27 mouse cellular contexts compared by ENCODE assay signal in the genomic region with DNA sequence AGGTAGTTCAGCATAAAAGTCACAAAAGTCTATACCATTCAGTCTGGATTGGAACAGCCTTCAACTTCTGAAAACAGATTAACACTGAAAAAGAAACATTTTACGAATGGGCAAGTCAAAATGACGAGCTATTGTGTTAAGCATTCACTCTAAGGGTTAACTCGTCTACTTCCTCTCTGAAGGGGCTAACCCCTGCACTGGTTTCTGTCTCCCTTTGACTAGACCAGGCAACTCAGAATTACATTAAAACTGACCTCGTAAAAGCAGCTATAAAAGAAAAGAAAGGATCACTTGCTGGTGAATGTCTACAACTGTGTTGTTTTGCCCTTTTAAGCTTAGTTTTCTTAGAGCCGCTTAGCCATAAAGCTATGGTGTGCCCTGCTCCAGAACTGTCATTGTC.
DNase-seq lines count a peak whose midpoint lies in the region; ATAC-seq and TF ChIP-seq lines count a peak whose summit lies in the region.
"Had no signal": no experiment of that assay in that cellular context is flagged by ENCODE, and none has a peak within 500 bp of the region (broad histone marks: within the 10 kb centered on the region; RNA-seq: fewer than 3 reads in every experiment).

No protein-coding gene starts in this region.

- no peak overlapping the region for H3K9ac ChIP-seq in limb, embryonic 11.5 days (ENCODE audit: low read length)
- H3K9ac ChIP-seq in limb, embryonic 12.5 days (replicated peaks) = no peak overlapping the region
- H3K9ac ChIP-seq: forebrain, embryonic 12.5 days; forebrain, embryonic 15.5 days; heart, embryonic 13.5 days; hindbrain, embryonic 14.5 days had no signal

- TF ChIP-seq CTCF in embryonic fibroblast, embryonic 13.5 days (IDR thresholded peaks at IDR 0.05; ENCODE audit: borderline replicate concordance, insufficient read depth, low read length) = no peak
- TF ChIP-seq CTCF in cerebellum, adult 2 months (IDR thresholded peaks at IDR 0.05; ENCODE audit: borderline replicate concordance, insufficient read depth, low read depth, low read length) = no peak

- H3K36me3 ChIP-seq in limb, embryonic 11.5 days (ENCODE audit: control insufficient read depth, insufficient read depth, low read length) = no peaks in the 10 kb centered on the region
- H3K36me3 ChIP-seq in limb, embryonic 10.5 days = no peaks in the 10 kb centered on the region
- H3K36me3 ChIP-seq in limb, embryonic 12.5 days = no peaks in the 10 kb centered on the region
- no peaks in the 10 kb centered on the region for H3K36me3 ChIP-seq in myocyte (ENCODE audit: control insufficient read depth, insufficient read depth)
- H3K36me3 ChIP-seq: forebrain, embryonic 12.5 days; forebrain, embryonic 15.5 days; heart, embryonic 10.5 days; heart, embryonic 13.5 days had no signal

- TF ChIP-seq POLR2A in embryonic fibroblast, embryonic 13.5 days (IDR thresholded peaks at IDR 0.05; ENCODE audit: low read depth, low read length) = no peak
- TF ChIP-seq POLR2A in myocyte (IDR thresholded peaks at IDR 0.05; ENCODE audit: insufficient read length, low read depth) = no peak
- TF ChIP-seq POLR2A in cerebellum, adult 2 months (IDR thresholded peaks at IDR 0.05; ENCODE audit: borderline replicate concordance, insufficient read depth, low read length) = no peak

- DNase-seq in limb, embryonic 11.5 days (ENCODE audit: low spot score) = no peak
- no peak for DNase-seq in limb, embryonic 10.5 days (ENCODE audit: low spot score)
- DNase-seq in cerebellum, adult 2 months = no peak
- no peak for DNase-seq in spleen, adult 18-20 months
- DNase-seq in adrenal gland, postnatal 4 days (ENCODE audit: low spot score in 2 of 2) = no peak
- DNase-seq: adrenal gland, adult 8-10 months; adrenal gland, postnatal 25 days; cerebellum, adult 11-12 months; cerebellum, adult 9-10 months; cerebellum, postnatal 14 days; gastrocnemius, postnatal 10 days; gastrocnemius, postnatal 36 days; heart, adult 2 months; heart, postnatal 14 days; heart, postnatal 4 days had no signal

- no peak overlapping the region for H3K27ac ChIP-seq in limb, embryonic 11.5 days (replicated peaks; ENCODE audit: low read depth, low read length)
- H3K27ac ChIP-seq in limb, embryonic 10.5 days = no peak overlapping the region
- peak overlapping the region; percentile 77 for H3K27ac ChIP-seq in embryonic fibroblast, embryonic 13.5 days (ENCODE audit: insufficient read depth, low read length)
- H3K27ac ChIP-seq in limb, embryonic 12.5 days = no peak overlapping the region
- H3K27ac ChIP-seq in cerebellum, adult 2 months (ENCODE audit: insufficient read depth, low read length) = no peak overlapping the region
- H3K27ac ChIP-seq: forebrain, embryonic 12.5 days; forebrain, embryonic 15.5 days; heart, adult 2 months; heart, embryonic 10.5 days; heart, embryonic 13.5 days; hindbrain, embryonic 14.5 days; hindbrain, postnatal 0 days had no signal

- no peaks in the 10 kb centered on the region for H3K27me3 ChIP-seq in limb, embryonic 11.5 days (ENCODE audit: control insufficient read depth, insufficient read depth, low read length)
- H3K27me3 ChIP-seq in limb, embryonic 10.5 days (ENCODE audit: low read depth, poor library complexity, severe bottlenecking) = no peaks in the 10 kb centered on the region
- no peaks in the 10 kb centered on the region for H3K27me3 ChIP-seq in limb, embryonic 12.5 days
- H3K27me3 ChIP-seq in myocyte (ENCODE audit: control insufficient read depth, insufficient read depth, insufficient read length) = no peaks in the 10 kb centered on the region
- H3K27me3 ChIP-seq in cerebellum, adult 2 months (ENCODE audit: control insufficient read depth, insufficient read depth, low read length) = no peaks in the 10 kb centered on the region
- H3K27me3 ChIP-seq: forebrain, embryonic 12.5 days; forebrain, embryonic 15.5 days; heart, embryonic 13.5 days had no signal

- no peak overlapping the region for H3K4me2 ChIP-seq in limb, embryonic 11.5 days (ENCODE audit: low read depth, severe bottlenecking)
- no peak overlapping the region for H3K4me2 ChIP-seq in limb, embryonic 12.5 days
- H3K4me2 ChIP-seq in myocyte (ENCODE audit: low read depth) = peak overlapping the region; percentile 47
- H3K4me2 ChIP-seq: forebrain, embryonic 12.5 days; forebrain, embryonic 15.5 days; heart, embryonic 13.5 days; hindbrain, embryonic 14.5 days had no signal

- WGBS in limb, embryonic 11.5 days = 34% methylated on average over 5 of the region's 5 CpGs
- WGBS in limb, embryonic 10.5 days = 55% methylated on average over 5 of the region's 5 CpGs
- 23% methylated on average over 5 of the region's 5 CpGs for WGBS in limb, embryonic 12.5 days
- WGBS in cerebellum, adult 2 months = 88% methylated on average over 5 of the region's 5 CpGs

- H3K4me1 ChIP-seq in limb, embryonic 11.5 days (ENCODE audit: control insufficient read depth, insufficient read depth, low read length) = no peaks in the 10 kb centered on the region
- no peaks in the 10 kb centered on the region for H3K4me1 ChIP-seq in limb, embryonic 10.5 days
- H3K4me1 ChIP-seq in embryonic fibroblast, embryonic 13.5 days (ENCODE audit: control insufficient read depth, insufficient read depth, low read length) = no peaks in the 10 kb centered on the region
- H3K4me1 ChIP-seq in limb, embryonic 12.5 days (replicated peaks) = no peaks in the 10 kb centered on the region; the same call in 1 of the 2 replicates
- no peaks in the 10 kb centered on the region for H3K4me1 ChIP-seq in cerebellum, adult 2 months (ENCODE audit: control insufficient read depth, insufficient read depth, low read length)
- H3K4me1 ChIP-seq: forebrain, embryonic 12.5 days; forebrain, embryonic 15.5 days; heart, embryonic 10.5 days; heart, embryonic 13.5 days had no signal

- ATAC-seq in limb, embryonic 11.5 days (ENCODE audit: insufficient number of reproducible peaks, low FRiP score, low TSS enrichment, low read depth) = peak; percentile 68
- ATAC-seq in limb, embryonic 12.5 days (ENCODE audit: insufficient number of reproducible peaks, insufficient read depth, low FRiP score, low TSS enrichment, low read depth) = 0 out of 2 replicates have a peak, but pooled peaks have one; percentile 47
- ATAC-seq: activated CD4-positive, CD25-positive, alpha-beta regulatory T cell, adult 4 months; CD4-positive, CD25-positive, alpha-beta regulatory T cell, adult 4 months; forebrain, embryonic 15.5 days; hindbrain, postnatal 0 days had no signal

- no peak overlapping the region for H3K4me3 ChIP-seq in limb, embryonic 11.5 days (ENCODE audit: low read depth, low read length)
- no peak overlapping the region for H3K4me3 ChIP-seq in limb, embryonic 10.5 days
- no peak overlapping the region for H3K4me3 ChIP-seq in embryonic fibroblast, embryonic 13.5 days (ENCODE audit: insufficient read depth, low read length)
- H3K4me3 ChIP-seq in limb, embryonic 12.5 days (replicated peaks) = no peak overlapping the region
- H3K4me3 ChIP-seq in myocyte = no peak overlapping the region
- no peak overlapping the region for H3K4me3 ChIP-seq in cerebellum, adult 2 months (replicated peaks; ENCODE audit: insufficient read depth, low read depth, low read length)
- H3K4me3 ChIP-seq: erythroblast, embryonic 14.5 days; forebrain, embryonic 12.5 days; forebrain, embryonic 15.5 days; heart, adult 2 months; heart, embryonic 10.5 days; heart, embryonic 13.5 days had no signal

- no peaks in the 10 kb centered on the region for H3K9me3 ChIP-seq in limb, embryonic 11.5 days (ENCODE audit: control insufficient read depth, low read length)
- no peaks in the 10 kb centered on the region for H3K9me3 ChIP-seq in limb, embryonic 10.5 days (replicated peaks)
- H3K9me3 ChIP-seq in limb, embryonic 12.5 days = no peaks in the 10 kb centered on the region
- H3K9me3 ChIP-seq: forebrain, embryonic 12.5 days; forebrain, embryonic 15.5 days; heart, embryonic 10.5 days; heart, embryonic 13.5 days had no signal

- no peak overlapping the region for H3ac ChIP-seq in myocyte (ENCODE audit: control insufficient read depth, insufficient read length)

- no peaks in the 10 kb centered on the region for H3K79me2 ChIP-seq in myocyte (ENCODE audit: control insufficient read depth, insufficient read depth)

TF ChIP-seq in myocyte, 11 proteins besides CTCF, POLR2A, EP300 and RAD21:
- TF ChIP-seq TCF12 (IDR thresholded peaks at IDR 0.05; ENCODE audit: insufficient read depth, poor library complexity, severe bottlenecking) (no peak), REST (IDR thresholded peaks at IDR 0.05; ENCODE audit: insufficient read depth, insufficient read length) (no peak), CEBPB (IDR thresholded peaks at IDR 0.05; ENCODE audit: insufficient read depth, poor library complexity, severe bottlenecking) (no peak), SRF (IDR thresholded peaks at IDR 0.05; ENCODE audit: control insufficient read depth, insufficient read length, low read depth) (no peak), E2F4 (IDR thresholded peaks at IDR 0.05; ENCODE audit: insufficient read depth) (no peak), USF1 (IDR thresholded peaks at IDR 0.05; ENCODE audit: low read depth) (no peak), MYOG (IDR thresholded peaks at IDR 0.05; ENCODE audit: control insufficient read depth in 1 of 3, insufficient read depth in 1 of 3, insufficient read length in 2 of 3, low read depth in 2 of 3) (no peak)
